Mouse (Mus musculus) ovary, postnatal 14 days (tissue): ENCODE data around the gene Akip1.
A peak's percentile ranks its signal among the peaks of the same experiment; 100 is the strongest.

Source experiments
- DNase-seq: peaks from one replicate; pipeline ENCODE4 v3.0.0; 2022; ENCODE audit warnings: low spot score

Gene Akip1

GRCm38 (mm10) chr7:109703190-109704015, at the start of gene Akip1, which contains the start of gene St5:
TSS of gene Akip1 (plus strand) at chr7:109703690.
TSS of gene St5 (minus strand) at chr7:109703605.
- DNase-seq: peak; percentile 97

GRCm38 (mm10) chr7:109654871-109655270, 48.6 kb upstream of the Akip1 start:
- no peak for DNase-seq

GRCm38 (mm10) chr7:109657884-109658283, 45.6 kb upstream of the Akip1 start:
- DNase-seq: no peak

- DNase-seq: no peak
These were observed 44.2 kb upstream of the Akip1 start for GRCm38 (mm10) chr7:109659278-109659677.

GRCm38 (mm10) chr7:109662626-109663025, 40.9 kb upstream of the Akip1 start:
- no peak for DNase-seq

- no peak for DNase-seq
These were observed 36.8 kb upstream of the Akip1 start for GRCm38 (mm10) chr7:109666664-109667063.

GRCm38 (mm10) chr7:109669426-109670170, 33.9 kb upstream of the Akip1 start:
- DNase-seq: no peak

GRCm38 (mm10) chr7:109671581-109672471, 31.7 kb upstream of the Akip1 start:
- DNase-seq: peak; percentile 49

- DNase-seq: no peak
These were observed 28.4 kb upstream of the Akip1 start for GRCm38 (mm10) chr7:109674944-109675628.

- no peak for DNase-seq
These were observed 23.2 kb upstream of the Akip1 start for GRCm38 (mm10) chr7:109680284-109680683.

- no peak for DNase-seq
These were observed 22.6 kb upstream of the Akip1 start for GRCm38 (mm10) chr7:109680879-109681278.

- DNase-seq: no peak
These were observed 16.8 kb upstream of the Akip1 start for GRCm38 (mm10) chr7:109686585-109687128.

- DNase-seq: no peak
These were observed 13.4 kb upstream of the Akip1 start for GRCm38 (mm10) chr7:109690101-109690500.

GRCm38 (mm10) chr7:109690961-109691360, 12.5 kb upstream of the Akip1 start:
- DNase-seq: no peak

GRCm38 (mm10) chr7:109694576-109695338, 8.7 kb upstream of the Akip1 start:
- no peak for DNase-seq

GRCm38 (mm10) chr7:109695339-109695726, 8.2 kb upstream of the Akip1 start:
- no peak for DNase-seq

GRCm38 (mm10) chr7:109700213-109700612, 3.3 kb upstream of the Akip1 start:
- no peak for DNase-seq

GRCm38 (mm10) chr7:109702721-109703120, 769 bp upstream of the Akip1 start:
- DNase-seq: no peak

GRCm38 (mm10) chr7:109704016-109704377, 507 bp downstream of the Akip1 start:
- DNase-seq: no peak

GRCm38 (mm10) chr7:109704461-109704860, 971 bp downstream of the Akip1 start:
- DNase-seq: no peak
